Mouse (Mus musculus): ENCODE data around the gene Cfap54. TPM values are rescaled to one million over a fixed set of nuclear protein-coding genes. Genes with fewer than 3 reads are reported as not detected.

Gene Cfap54
- polyA plus RNA-seq, 1 experiment: 3.8 TPM

DNA sequence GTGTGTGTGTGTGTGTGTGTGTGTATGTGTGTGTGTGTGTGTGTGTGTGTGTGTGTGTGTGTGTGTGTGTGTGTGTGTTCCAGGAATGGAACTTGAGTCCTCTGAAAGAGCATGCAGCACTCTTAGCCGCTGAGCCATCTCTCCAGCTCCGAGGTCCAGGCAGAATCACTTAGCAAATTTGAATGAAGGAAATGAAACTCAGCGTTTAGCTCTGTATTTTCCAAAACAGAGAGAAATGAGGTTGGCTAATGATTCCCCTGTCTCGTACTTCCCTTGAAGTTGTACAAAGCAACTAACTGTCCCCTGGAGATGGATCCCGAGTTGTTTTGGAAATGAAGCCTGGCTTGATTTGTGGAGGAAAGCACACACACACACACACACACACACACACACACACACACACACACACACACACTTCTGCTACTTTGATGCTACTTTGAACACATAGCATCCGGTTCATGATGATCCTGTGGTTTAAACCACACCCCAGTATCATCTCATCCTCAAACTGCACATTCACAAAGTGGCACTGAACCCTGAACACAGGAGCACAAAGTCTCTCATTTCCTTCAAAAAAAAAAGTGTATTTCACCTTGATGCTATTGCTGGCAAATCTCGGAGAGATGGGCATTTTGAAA is 290.4 kb downstream of the Cfap54 start:
- DNase-seq (ENCODE audit: extremely low spot score in 1 of 2, low spot score in 1 of 2): no peak

- no peak for DNase-seq (ENCODE audit: extremely low spot score in 1 of 2, low spot score in 1 of 2)
Measured at GRCm38 (mm10) chr10:92790247-92790646, 291.2 kb downstream of the Cfap54 start.

DNA sequence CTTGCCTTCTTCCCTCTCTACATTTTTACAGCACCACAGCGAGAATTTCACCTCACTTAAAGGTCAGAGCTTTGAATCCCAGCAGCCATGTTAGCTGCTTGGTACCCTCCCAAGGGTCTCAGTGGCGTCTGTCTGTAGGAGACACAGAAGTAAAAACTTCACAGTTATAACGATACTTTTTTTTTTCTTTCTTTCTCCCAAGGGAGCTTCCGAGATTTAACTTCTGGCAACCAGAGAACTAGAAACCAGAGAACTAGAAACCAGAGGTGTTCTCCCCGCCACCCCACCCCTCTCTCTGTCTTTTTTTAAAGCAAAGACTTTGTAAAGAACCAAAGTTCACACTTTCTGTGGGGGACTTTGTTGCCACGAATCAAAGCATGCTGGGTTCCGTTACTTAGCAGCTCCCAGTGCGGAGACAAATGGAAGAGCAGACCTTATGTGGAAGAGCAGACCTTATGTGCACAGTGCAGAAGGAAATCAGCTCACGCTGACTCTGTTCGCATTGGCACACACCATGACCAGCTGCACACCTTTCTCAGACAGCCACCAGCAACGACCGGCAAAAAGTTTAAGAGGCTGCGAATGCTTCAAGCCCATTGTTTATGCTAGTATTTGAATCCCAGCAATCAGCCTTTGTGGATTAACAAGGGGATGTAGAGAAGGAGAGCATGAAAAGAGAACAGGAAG is 292.9 kb downstream of the Cfap54 start:
- no peak for DNase-seq (ENCODE audit: extremely low spot score in 1 of 2, low spot score in 1 of 2)

GRCm38 (mm10) chr10:92782691-92783090 is 298.7 kb downstream of the Cfap54 start:
- no peak for DNase-seq (ENCODE audit: extremely low spot score in 1 of 2, low spot score in 1 of 2)

DNA sequence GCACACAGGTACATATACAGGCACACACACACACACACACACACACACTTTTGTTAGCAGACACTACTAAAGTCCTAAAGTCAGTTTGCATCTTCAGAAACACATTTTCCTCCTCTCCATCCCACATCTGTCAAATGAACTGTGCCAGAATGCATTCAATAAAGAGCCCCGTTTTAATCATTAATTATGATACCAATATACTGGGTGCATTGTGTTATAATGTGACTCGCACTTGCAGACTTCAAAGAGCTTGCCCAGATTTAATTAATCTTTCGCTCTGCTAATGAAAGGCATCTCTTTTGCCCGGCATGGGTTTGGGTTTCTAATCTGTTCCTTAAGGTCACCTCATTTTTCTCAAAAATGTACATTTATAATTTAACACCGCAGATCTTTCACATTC is 327.1 kb downstream of the Cfap54 start:
- DNase-seq (ENCODE audit: extremely low spot score in 1 of 2, low spot score in 1 of 2): no peak

- DNase-seq (ENCODE audit: extremely low spot score in 1 of 2, low spot score in 1 of 2): no peak
Measured at GRCm38 (mm10) chr10:92730339-92730738, 351.1 kb downstream of the Cfap54 start.

DNA sequence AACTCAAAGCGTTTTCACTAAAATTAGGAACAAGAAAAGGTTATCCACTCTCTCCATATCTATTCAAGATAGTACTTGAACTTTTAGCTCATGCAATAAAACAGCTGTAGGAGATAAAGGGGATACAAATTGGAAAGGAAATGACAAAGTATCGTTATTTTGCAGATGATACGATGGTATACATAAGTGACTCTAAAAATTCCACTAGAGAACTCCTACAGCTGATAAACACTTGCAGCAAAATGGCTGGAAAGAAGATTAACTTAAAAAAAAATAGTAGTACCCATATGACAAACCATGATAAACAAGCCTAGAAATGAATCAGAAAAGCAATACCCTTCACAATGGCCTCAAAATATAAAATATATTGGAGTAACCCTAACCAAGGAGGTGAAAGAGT is 352.7 kb downstream of the Cfap54 start:
- DNase-seq (ENCODE audit: extremely low spot score in 1 of 2, low spot score in 1 of 2): no peak

Other genes starting within 250 kb of the Cfap54 start
- 139 and 147 TPM in 2 replicates for gene Cdk17, start 79.3 kb upstream of the Cfap54 start, polyA plus RNA-seq (2012; rRNA removed)
- gene Elk3, start 229.5 kb upstream of the Cfap54 start, polyA plus RNA-seq (2012; rRNA removed): 8.0 and 8.4 TPM in 2 replicates

Measured in frontal cortex, adult 2 months (tissue).